ENCODE assay signal across 1 mouse cellular context in the genomic region with DNA sequence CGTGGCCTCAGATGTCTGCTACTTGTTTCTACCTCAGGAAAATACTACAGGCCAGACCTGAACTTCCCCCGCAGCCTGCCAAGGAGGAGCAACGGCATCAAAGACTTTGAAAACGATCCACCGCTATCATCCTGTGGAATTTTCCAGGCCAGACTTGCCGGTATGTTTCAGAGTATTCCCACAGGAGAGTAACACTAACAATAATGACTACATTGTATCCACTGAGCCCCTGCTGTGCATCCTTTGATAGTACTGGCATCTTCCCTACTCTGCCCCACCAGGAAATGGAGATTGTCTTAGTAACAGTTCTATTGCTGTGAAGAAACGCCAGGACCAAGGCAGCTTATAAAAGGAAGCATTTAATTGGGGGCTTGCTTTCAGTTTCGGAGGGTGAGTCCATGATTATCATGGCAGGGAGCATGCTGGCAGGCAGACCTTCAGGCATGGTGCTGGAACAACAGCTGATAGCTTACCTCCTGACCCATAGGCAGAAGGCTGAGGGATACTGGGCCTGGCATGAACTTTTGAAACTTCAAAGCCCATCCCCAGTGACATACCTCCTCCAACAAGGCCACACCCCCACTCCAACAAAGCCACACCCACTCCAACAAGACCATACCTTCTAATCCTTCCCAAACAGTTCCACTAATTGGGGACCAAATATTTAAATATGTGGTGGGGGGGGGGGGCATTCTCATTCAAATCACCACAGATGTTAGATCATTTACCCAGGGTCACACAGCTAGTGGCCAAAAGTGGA.
TF ChIP-seq lines count a peak whose summit lies in the region.

No protein-coding gene starts in this region.

TF ChIP-seq in MEL, 35 proteins besides CTCF, POLR2A, EP300 and RAD21:
- TF ChIP-seq CHD2 (IDR thresholded peaks at IDR 0.05; ENCODE audit: low read length) (no peak), ELF1 (IDR thresholded peaks at IDR 0.05; ENCODE audit: low read depth, low read length) (no peak), ZKSCAN1 (IDR thresholded peaks at IDR 0.05; ENCODE audit: low read depth, low read length) (no peak), MEF2A (IDR thresholded peaks at IDR 0.05; ENCODE audit: extremely low read depth, insufficient replicate concordance, low read depth, low read length, poor library complexity, severe bottlenecking) (no peak), SIN3A (IDR thresholded peaks at IDR 0.05; ENCODE audit: low read length) (no peak), POLR2AphosphoS2 (IDR thresholded peaks at IDR 0.05; ENCODE audit: low read length) (no peak), MAFK (IDR thresholded peaks at IDR 0.05; ENCODE audit: borderline replicate concordance, low read depth, low read length) (no peak), MYC (IDR thresholded peaks at IDR 0.05; ENCODE audit: low read depth, low read length) (no peak), MAX (IDR thresholded peaks at IDR 0.05; ENCODE audit: low read length) (no peak), NRF1 (IDR thresholded peaks at IDR 0.05; ENCODE audit: insufficient read depth, low read depth, low read length, poor library complexity, severe bottlenecking) (no peak), RCOR1 (IDR thresholded peaks at IDR 0.05; ENCODE audit: low read depth, low read length) (no peak), CHD1 (IDR thresholded peaks at IDR 0.05; ENCODE audit: low read depth, low read length) (no peak), MXI1 (IDR thresholded peaks at IDR 0.05; ENCODE audit: low read depth, low read length) (no peak), E2F4 (IDR thresholded peaks at IDR 0.05; ENCODE audit: borderline replicate concordance, low read depth, low read length) (no peak), BHLHE40 (IDR thresholded peaks at IDR 0.05; ENCODE audit: borderline replicate concordance, low read depth, low read length) (no peak), GATA1 (IDR thresholded peaks at IDR 0.05; ENCODE audit: low read depth, low read length) (no peak)
